Mouse (Mus musculus) small intestine, adult 2 months (tissue): ENCODE measurements around the gene Eif3i.

Experiments
- CTCF ChIP-seq: fragments of 200-500 bp; IDR thresholded peaks from 2 replicates; pipeline ENCODE4 v1.5.1; 2012; ENCODE audit warnings: low read depth, mild to moderate bottlenecking, control low read depth, inconsistent platforms, low read length, moderate library complexity, mixed read lengths; ENCODE audit not compliant: insufficient replicate concordance, insufficient read length; ENCODE audit errors: extremely low read depth
- POLR2A ChIP-seq: fragments of 200-500 bp; IDR thresholded peaks from 2 replicates; pipeline ENCODE4 v1.6.1; 2012; ENCODE audit warnings: low read depth, mild to moderate bottlenecking, control low read depth, inconsistent platforms, low read length, moderate library complexity

DNA sequence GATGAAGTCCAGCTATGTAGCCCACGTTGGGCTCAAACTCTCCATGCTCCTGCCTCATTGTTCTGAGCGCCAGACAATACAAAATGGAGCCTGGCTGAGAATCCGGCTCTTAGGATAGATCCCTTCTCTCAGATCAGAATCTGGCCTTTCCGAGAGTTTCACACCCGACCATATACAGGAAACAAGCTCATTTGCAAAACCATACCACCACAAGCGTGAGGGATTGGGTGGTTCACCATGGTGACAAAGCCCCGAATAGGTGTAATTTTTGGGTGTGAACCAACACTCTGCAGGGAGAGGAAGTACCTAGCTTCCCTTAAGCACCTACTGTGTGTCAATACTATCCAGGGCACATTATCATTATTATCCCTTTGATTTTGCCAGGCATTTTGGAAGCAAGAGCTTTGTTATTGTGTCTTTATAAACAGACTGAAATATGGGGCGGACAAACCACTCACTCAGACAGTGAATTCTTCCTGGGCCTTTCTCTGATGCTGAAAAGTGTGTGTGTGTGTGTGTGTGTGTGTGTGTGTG is 28.8 kb downstream of the Eif3i start:
- TF ChIP-seq POLR2A (no peak), CTCF (no peak)
